Comparison of ENCODE assay signal across 8 mouse cellular contexts in the genomic region with DNA sequence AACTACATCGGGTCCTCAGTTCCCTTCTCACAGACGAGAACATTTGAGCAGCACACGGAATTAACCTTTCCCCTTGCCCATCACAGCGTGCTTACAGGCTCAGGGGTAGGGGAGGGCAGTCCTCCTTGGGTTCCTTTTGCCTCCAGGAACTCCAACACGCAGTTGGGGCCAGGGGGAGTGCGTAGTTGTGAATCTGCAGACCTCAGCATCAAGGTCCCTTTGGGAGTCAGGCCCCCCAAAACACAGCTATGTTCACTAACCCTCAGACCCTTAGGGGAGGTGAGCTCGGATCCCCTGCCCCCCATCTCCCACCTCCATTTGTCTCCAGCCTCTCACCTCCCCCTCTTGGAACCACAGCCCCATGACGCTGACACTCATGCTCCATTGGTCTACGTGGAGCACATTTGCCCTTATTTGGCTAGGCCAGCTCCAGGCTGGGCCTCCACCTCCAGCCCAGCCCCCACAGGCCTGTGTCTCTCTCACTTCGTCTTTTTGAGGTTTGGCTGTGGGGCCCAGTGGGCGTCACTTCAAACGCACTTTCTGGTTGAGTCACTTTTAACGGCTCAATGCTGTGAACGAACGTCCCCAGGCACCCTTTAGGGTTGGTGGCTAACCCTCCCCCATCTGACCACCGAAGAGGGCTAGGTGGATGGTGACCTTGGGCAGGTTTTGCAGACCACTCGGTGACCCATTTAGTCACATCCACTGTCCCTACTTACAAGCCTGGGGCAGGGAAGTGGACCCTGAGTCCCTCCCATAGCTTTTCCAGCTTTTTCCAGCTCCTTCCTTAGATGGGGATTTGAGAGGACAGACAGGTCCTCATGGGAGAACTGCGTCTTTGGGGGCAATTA. TPM values are rescaled to one million over a fixed set of nuclear protein-coding genes. Genes with fewer than 3 reads are reported as not detected.
A peak's percentile ranks its signal among the peaks of the same experiment; 100 is the strongest.
DNase-seq lines count a peak whose midpoint lies in the region; ATAC-seq lines count a peak whose summit lies in the region.

No protein-coding gene starts in this region.

- no peak overlapping the region for H3K9ac ChIP-seq in hindbrain, embryonic 16.5 days (ENCODE audit: low read depth, low read length)

- peaks cover 7% of the 10 kb centered on the region for H3K36me3 ChIP-seq in hindbrain, embryonic 16.5 days (ENCODE audit: control insufficient read depth, insufficient read depth, low read length)

- H3K27me3 ChIP-seq in hindbrain, embryonic 16.5 days (replicated peaks; ENCODE audit: control insufficient read depth, insufficient read depth, low read length), result no peaks in the 10 kb centered on the region; the same call in 1 of the 2 replicates

- H3K4me1 ChIP-seq in hindbrain, embryonic 16.5 days (ENCODE audit: control insufficient read depth, insufficient read depth, low read depth, low read length), result no peaks in the 10 kb centered on the region

- no peak overlapping the region for H3K27ac ChIP-seq in hindbrain, embryonic 16.5 days (ENCODE audit: low read depth, low read length)

- ATAC-seq in megakaryocyte progenitor cell, adult 5-6 weeks (replicated peaks; ENCODE audit: poor library complexity), result peak; percentile 65
- no peak for ATAC-seq in hindbrain, embryonic 16.5 days

- peak; percentile 89 for DNase-seq in layer of hippocampus, adult 9-11 months
- DNase-seq in layer of hippocampus, adult 18-20 months (ENCODE audit: low spot score in 2 of 2), result no peak
- DNase-seq in ZHBTc4 (ENCODE audit: low read depth, low spot score), result peak; percentile 73
- DNase-seq in heart, adult 8-10 months (ENCODE audit: low spot score), result peak; percentile 47
- DNase-seq in kidney, postnatal 4 days, result peak; percentile 61 to 77
- DNase-seq in thymus, postnatal 36 days, result peak; percentile 91 to 96

- H3K9me3 ChIP-seq in hindbrain, embryonic 16.5 days (ENCODE audit: control insufficient read depth, low read length), result no peaks in the 10 kb centered on the region

- no peak overlapping the region for H3K4me3 ChIP-seq in hindbrain, embryonic 16.5 days (ENCODE audit: low read length)

- WGBS in hindbrain, embryonic 16.5 days, result 62% methylated on average over 18 of the region's 18 CpGs

- no peak overlapping the region for H3K4me2 ChIP-seq in hindbrain, embryonic 16.5 days (ENCODE audit: low read length)

RNA-seq across cellular contexts. Expression of gene Tspoap1, which starts 10.9 kb away (rescaled TPM):
- 100 to 1,000 TPM; 128 to 144 TPM for total RNA-seq in layer of hippocampus, adult 18-20 months (2021)
- under 1 TPM in 3 of 4 experiments, not detected in 1; 0.14 to 0.25 (median 0.22) TPM for total RNA-seq in heart, adult 8-10 months (2022)
- total RNA-seq in megakaryocyte progenitor cell, adult 5-6 weeks (2015), result 34.1 and 38.5 TPM in 2 replicates
- total RNA-seq in megakaryocyte progenitor cell, adult 5-6 weeks (2017), result 47.0 and 66.4 TPM in 2 replicates
- 38.4 and 46.1 TPM in 2 replicates for polyA plus RNA-seq in hindbrain, embryonic 16.5 days (2015; fragmentation: Nextera tagmentation; extraction: Ambion mirVana)

RNA-seq across cellular contexts. Expression of gene Supt4a, which starts 12.1 kb away (rescaled TPM):
- total RNA-seq in layer of hippocampus, adult 18-20 months (2021), result 10 to 100 TPM; 75.6 to 77.3 TPM
- 10 to 100 TPM; 37.1 to 52.2 (median 38.0) TPM for total RNA-seq in heart, adult 8-10 months (2022)
- total RNA-seq in megakaryocyte progenitor cell, adult 5-6 weeks (2015), result 147 and 161 TPM in 2 replicates
- total RNA-seq in megakaryocyte progenitor cell, adult 5-6 weeks (2017), result 52.8 and 63.7 TPM in 2 replicates
- polyA plus RNA-seq in hindbrain, embryonic 16.5 days (2015; fragmentation: Nextera tagmentation; extraction: Ambion mirVana), result 121 and 130 TPM in 2 replicates

RNA-seq across cellular contexts. Expression of gene Mpo, which starts 44.0 kb away (rescaled TPM):
- under 1 TPM in 1 of 2 experiments, not detected in 1; 0.22 TPM for total RNA-seq in layer of hippocampus, adult 18-20 months (2021)
- total RNA-seq in heart, adult 8-10 months (2022), result under 1 TPM in 1 of 4 experiments, not detected in 3; 0.89 TPM
- 13,257 and 15,415 TPM in 2 replicates for total RNA-seq in megakaryocyte progenitor cell, adult 5-6 weeks (2015)
- 8,081 and 8,928 TPM in 2 replicates for total RNA-seq in megakaryocyte progenitor cell, adult 5-6 weeks (2017)
- polyA plus RNA-seq in hindbrain, embryonic 16.5 days (2015; fragmentation: Nextera tagmentation; extraction: Ambion mirVana), result 0.10 and 0.45 TPM in 2 replicates

Comparison
In these comparisons a context has a peak if more than half of its experiments do, and no peak if none do; other contexts are left out.
1. DNase-seq: peak in layer of hippocampus, adult 9-11 months (single experiment), ZHBTc4 (single experiment), heart, adult 8-10 months (single experiment), kidney, postnatal 4 days (2 of 2) and thymus, postnatal 36 days (2 of 2); none in layer of hippocampus, adult 18-20 months (0 of 2).
2. RNA of gene Tspoap1, which starts 10.9 kb away (total RNA-seq): 128 to 144 TPM in layer of hippocampus, adult 18-20 months and 34.1 to 66.4 TPM in megakaryocyte progenitor cell, adult 5-6 weeks; 0.14 to 0.25 TPM in heart, adult 8-10 months; every median in the first group is over 10 times any median in the second.
3. RNA of gene Mpo, which starts 44.0 kb away (total RNA-seq): 8,081 to 15,415 TPM in megakaryocyte progenitor cell, adult 5-6 weeks; 0.22 TPM in layer of hippocampus, adult 18-20 months and 0.89 TPM in heart, adult 8-10 months; every median in the first group is over 1,000 times any median in the second.